Mouse (Mus musculus) heart, postnatal 14 days (tissue): ENCODE measurements at regions not wholly inside any gene's neighbourhood (a gene's known extent, or its start where the extent isn't known, plus 50 kb on each side); places are given as distances from the start of the nearest gene placed in this dataset.

Experiments used
- DNase-seq, 2 experiments: peaks; one replicate each; pipeline ENCODE4 v3.0.0; 2021 to 2022
- intact Hi-C: fragments of 180-260 bp; cut with DNase I; formaldehyde crosslinking; loops from one replicate; pipeline ENCODE4 v1.15.1; 2025

GRCm38 (mm10) chr12:39736097-39736920 is 301.5 kb downstream of the Arl4a start:
- intact Hi-C loops: loop anchor here (10.0 kb wide), 2 partner anchors 178 to 278 kb away; no protein-coding TSS in a partner anchor

DNA sequence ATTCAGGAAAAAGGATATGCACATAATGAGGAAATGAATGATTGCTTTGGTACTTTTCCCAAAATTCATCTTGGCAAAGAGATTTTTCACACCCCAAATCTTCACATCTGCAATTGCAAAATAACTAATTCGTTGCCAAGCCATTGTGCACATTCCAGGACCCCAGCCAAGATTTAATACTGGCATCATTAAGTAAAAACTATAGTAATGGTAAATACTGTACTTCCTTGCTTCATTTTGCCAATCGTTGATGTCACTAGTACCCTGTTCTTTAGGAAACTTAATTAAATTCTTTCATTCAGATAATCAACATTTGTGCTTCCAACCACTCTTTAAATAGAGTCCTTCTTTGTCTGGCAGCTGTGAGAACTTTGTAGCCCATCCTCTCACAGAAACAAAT is 303.6 kb downstream of the Arl4a start:
- intact Hi-C loops: loop anchor here (10.0 kb wide), 2 partner anchors 181 to 281 kb away; no protein-coding TSS in a partner anchor
- no peak for DNase-seq

More at GRCm38 (mm10) chr12:39736097-39736920, 301.5 kb downstream of the Arl4a start:
- no peak for DNase-seq

- no peak for DNase-seq
- intact Hi-C loops: loop anchor here (10.0 kb wide), 2 partner anchors 184 to 284 kb away; no protein-coding TSS in a partner anchor
Measured at GRCm38 (mm10) chr12:39731177-39731576, 306.6 kb downstream of the Arl4a start.

GRCm38 (mm10) chr12:39729255-39729654 is 308.6 kb downstream of the Arl4a start:
- DNase-seq: no peak
- intact Hi-C loops: no loop called here

DNA sequence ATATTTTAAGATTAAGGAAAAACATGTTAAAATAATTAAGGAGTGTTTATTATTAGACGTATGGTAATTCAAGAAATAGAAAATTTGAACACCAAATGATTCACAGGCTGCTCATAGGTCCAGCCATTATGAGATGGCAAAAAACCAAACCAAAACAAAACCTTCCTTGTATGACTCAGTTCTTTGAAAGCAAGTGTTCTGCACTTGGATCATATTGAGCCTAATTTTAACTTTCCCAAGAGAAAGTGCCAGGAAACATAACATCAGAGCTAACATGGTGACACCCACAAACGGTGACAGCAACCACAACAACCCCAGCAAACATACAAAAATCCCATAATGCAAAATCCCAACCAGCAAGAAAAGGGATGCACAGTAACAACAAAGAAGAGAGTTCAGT is 313.7 kb downstream of the Arl4a start:
- intact Hi-C loops: no loop called here
- no peak for DNase-seq

DNA sequence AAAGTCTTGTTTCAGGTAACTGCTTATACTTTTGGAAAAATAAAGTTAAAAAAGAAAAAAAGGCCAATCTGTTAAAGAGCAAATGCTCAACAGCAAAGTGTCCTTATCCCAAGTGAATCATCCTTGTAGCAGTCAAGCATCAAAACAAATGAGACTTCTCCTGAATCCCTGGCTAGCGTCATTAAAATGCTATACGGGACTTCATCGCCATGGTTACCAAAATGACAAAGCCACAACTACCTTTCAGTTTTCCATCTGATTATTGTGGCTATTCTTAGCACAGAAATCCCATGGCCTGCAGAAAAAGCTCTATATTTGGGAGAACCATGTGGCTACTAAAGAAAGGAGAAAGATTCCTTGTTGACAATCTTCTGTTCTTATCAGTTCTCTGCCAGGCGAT is 322.7 kb downstream of the Arl4a start:
- DNase-seq: no peak
- intact Hi-C loops: no loop called here

DNA sequence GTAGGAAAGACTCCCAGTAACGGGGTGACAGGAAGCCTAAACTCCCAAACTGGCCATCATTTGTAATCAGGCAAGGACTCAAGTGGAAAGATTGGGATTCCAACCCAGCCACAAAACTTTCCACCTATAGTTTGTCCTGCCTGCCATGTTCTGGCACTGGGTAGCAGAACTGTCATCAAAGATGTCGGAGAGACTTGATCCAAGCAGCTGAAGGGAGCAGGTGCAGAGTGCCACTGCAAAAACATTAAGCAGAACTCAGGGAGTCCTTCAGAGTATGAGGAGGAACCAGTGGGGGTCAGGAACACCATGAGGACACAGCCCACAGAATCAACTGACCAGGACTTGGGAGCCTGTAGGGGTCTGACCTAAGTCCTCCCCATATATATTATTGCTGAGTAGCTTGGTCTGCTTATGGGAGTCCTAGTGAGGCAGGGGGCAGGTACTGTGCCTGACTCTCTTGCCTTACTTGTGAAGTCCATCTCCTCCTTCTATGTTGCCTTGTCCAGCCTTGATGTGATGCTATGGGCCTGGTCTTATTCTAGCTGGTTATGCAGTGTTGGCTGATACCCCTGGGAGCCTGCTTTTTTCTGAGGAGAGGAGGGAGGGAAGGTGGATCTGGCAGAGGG is 323.5 kb downstream of the Arl4a start:
- DNase-seq: no peak
- intact Hi-C loops: no loop called here

DNA sequence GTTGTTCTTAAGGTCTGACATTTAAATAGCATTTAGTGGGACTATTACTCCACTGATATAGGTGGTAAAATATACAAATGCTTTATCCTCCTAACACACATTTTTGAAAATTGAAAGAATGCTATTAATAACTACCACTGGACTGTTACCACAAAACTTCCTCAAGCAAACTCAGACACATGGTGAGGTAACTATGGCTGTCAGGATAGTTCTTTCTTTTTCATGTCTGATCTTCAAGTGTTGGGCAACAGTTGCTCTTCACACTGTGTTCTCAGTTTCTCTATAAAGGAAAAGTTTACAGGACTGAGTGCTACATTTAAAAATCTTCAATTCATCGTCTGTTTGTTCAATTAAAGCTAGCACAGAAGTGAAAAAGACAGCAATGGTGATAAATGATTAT is 326.0 kb downstream of the Arl4a start:
- DNase-seq: no peak
- intact Hi-C loops: no loop called here

GRCm38 (mm10) chr12:39709850-39710249 is 328.0 kb downstream of the Arl4a start:
- no peak for DNase-seq
- intact Hi-C loops: no loop called here

DNA sequence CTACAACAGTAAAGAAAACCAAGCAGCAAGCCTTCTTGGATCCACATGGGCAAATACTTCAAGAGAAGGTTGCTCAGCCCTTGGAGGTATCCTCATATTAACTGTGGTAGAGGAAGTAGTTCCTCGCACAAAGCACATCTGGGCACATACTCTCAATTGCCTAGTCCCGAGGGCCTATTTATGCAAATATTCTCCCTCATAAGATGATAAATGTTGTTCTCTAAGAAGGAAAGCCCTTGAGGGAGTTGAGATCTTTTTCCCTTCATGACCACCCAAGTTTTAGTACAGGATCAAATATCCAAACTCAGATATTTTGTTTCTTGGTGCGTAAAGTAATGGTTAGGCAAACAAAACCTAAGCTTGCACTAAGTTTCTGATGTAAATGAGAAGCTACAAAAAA is 340.6 kb downstream of the Arl4a start:
- no peak for DNase-seq
- intact Hi-C loops: no loop called here

GRCm38 (mm10) chr12:39695322-39695721 is 342.5 kb downstream of the Arl4a start:
- intact Hi-C loops: no loop called here
- no peak for DNase-seq

GRCm38 (mm10) chr12:39692043-39692442 is 345.8 kb downstream of the Arl4a start:
- DNase-seq: no peak
- intact Hi-C loops: no loop called here

DNA sequence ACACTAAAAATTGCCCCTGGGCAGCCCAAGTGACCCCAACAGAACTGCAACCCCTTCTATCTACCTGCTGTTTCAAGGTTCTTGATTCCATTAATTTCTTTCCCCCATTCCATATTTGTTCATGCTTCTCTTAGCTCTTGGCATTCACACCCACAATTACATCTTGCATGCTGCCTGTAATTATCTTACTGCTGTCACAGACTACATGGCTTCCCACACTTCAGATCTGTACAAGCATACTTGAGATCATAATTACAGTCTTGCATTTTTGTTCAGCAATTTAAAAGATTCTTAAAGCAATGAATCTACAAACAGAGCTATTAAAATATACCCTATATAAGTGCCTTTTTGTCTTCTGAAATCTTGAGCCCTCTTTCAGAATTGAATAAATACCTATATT is 352.4 kb downstream of the Arl4a start:
- DNase-seq: no peak
- intact Hi-C loops: no loop called here

- intact Hi-C loops: no loop called here
- no peak for DNase-seq
Measured at GRCm38 (mm10) chr12:39682121-39682520, 355.7 kb downstream of the Arl4a start.

GRCm38 (mm10) chr12:39675608-39676007 is 362.2 kb downstream of the Arl4a start:
- DNase-seq: no peak
- intact Hi-C loops: no loop called here

- no peak for DNase-seq
- intact Hi-C loops: loop anchor here (10.0 kb wide), 1 partner anchor 497 kb away; no protein-coding TSS in a partner anchor
Measured at GRCm38 (mm10) chr12:39667701-39668100, 370.1 kb downstream of the Arl4a start.

- intact Hi-C loops: loop anchor here (1.0 to 10.0 kb wide), 4 partner anchors 155 to 499 kb away; no protein-coding TSS in a partner anchor
- peak; percentile 50 to 67 for DNase-seq
Measured at GRCm38 (mm10) chr12:39665448-39665847, 372.4 kb downstream of the Arl4a start.

GRCm38 (mm10) chr12:39660420-39660819 is 377.4 kb downstream of the Arl4a start:
- intact Hi-C loops: loop anchor here (10.0 kb wide), 1 partner anchor 504 kb away; no protein-coding TSS in a partner anchor
- no peak for DNase-seq

- no peak for DNase-seq
- intact Hi-C loops: no loop called here
Measured at GRCm38 (mm10) chr12:39656606-39657005, 381.2 kb downstream of the Arl4a start.

DNA sequence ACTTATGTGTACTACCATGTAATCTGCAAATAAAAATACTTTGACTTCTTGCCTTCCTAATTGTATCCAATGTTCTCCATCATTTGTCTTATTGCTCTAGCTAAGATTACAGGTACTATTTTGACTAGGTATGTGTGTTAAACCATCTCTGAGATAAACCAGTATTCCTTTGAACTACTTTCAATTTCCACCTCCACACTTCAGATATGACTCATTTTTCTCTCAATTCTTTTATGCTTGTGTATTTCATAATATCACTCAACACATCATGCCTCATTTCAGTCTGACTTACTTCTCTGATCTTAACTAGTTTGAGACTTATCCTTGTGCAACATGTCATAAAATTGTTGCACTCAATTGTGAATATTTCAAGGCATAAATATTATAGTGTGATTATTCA is 388.9 kb downstream of the Arl4a start:
- DNase-seq: no peak
- intact Hi-C loops: no loop called here

DNA sequence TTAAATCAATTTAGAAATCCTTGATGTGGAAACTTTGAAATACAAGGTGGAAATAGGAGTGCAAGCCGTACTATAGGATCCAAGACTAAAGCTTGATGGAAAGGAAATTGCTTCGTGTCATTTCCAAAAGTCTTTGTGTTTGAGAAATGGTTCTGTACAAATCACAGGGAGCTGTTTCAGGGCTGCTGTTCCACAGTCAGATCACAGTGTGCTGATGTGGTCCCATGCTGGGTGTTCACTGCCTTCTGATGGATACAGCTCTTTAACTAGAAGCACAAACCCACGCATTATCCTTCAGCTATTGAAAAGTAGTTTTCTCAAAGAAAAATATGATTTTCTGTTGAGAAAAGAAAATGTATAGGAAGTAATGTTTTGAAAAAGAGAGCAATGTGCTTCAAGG is 391.3 kb downstream of the Arl4a start:
- intact Hi-C loops: no loop called here
- DNase-seq: no peak

- intact Hi-C loops: no loop called here
Measured at GRCm38 (mm10) chr12:39645581-39645980, 392.2 kb downstream of the Arl4a start.

More at GRCm38 (mm10) chr12:39645581-39645980, 392.2 kb downstream of the Arl4a start:
- no peak for DNase-seq
